Mouse (Mus musculus): ENCODE data around the gene Ptdss2.

GRCm38 (mm10) chr7:141173323-141173850, 51.2 kb downstream of the Ptdss2 start:
- TF ChIP-seq CTCF (IDR thresholded peaks at IDR 0.05; ENCODE audit: low read depth) (no peak), EP300 (IDR thresholded peaks at IDR 0.05; ENCODE audit: low read depth) (no peak)
